Mouse (Mus musculus): ENCODE data around the gene Eea1.

Eea1 gene

DNA sequence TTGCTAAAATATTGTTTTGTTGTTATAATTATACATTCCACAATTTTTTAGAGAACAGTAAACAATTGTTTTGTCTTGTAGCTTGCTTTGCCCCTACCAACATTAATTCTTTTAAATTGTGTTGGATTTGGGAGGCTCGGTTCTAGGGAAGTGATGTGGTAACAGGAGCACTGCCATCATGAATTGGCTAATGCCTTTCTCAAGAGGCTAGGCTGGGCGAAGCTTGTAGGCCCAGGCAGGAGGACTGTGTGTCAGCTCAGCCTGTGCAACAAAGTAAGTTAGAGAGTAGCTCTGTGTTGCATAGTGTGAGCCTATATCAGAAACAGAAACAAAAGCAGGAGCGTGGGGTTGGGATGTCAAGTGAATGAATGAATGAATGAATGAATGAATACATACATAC, 9.0 kb downstream of the Eea1 start:
- no peak for DNase-seq (ENCODE audit: low read depth, low spot score)

DNA sequence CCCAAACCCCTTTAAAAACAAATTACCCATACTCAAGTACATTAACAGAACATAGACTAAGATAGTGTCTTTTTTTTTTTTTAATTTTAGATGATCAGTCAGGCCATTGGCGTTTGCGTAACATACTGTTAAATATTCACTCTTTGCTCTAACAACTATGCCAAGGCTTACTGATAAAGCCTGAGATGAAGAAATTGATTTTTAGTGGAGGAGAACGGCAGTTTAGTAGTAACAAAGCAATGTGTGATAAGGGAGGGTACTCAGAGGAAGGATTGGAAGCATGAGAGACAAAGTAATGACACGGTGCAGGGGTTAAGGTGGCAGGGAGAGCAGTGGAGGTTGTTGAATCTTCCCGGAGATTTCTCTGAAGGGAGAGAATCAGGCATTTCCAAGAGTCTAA, 9.7 kb downstream of the Eea1 start:
- no peak for DNase-seq (ENCODE audit: low read depth, low spot score)

DNA sequence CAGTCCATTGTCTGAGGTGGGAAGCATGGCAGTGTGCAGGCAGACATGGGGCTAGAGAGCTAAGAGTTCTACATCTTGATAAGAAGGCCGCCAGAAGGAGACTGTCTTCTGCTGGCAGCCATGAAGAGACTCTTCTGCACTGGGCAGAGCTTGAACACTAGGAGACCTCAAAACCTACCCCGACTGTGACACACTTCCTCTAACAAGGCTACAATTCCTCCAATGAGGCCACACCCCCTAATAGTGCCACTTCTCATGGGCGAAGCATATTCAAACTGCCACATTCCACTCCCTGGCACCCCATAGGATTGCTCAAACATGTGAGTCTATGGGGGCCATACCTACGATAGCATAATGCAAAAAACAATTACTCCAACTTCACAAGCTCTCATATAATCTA, 10.3 kb downstream of the Eea1 start:
- DNase-seq (ENCODE audit: low read depth, low spot score): no peak

DNA sequence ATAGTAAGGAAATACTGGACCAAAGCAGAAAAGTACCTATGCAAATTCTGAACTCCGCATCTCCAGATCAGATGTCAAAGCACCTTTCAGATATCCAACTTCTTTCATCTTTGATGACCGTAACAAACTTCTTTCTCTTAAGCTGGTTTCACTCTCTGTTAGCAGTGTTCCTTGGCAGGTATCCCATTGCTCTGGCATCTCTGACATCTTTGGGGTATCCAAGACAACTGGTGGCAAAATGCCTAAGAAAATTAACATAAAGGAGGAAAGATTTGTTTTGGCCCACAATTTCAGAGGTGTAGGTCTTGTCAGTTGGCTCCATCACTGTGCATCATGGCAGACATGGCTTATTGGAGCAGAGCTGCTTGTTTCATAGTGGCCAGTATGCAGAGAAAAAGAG, 10.9 kb downstream of the Eea1 start:
- DNase-seq (ENCODE audit: low read depth, low spot score): no peak

DNA sequence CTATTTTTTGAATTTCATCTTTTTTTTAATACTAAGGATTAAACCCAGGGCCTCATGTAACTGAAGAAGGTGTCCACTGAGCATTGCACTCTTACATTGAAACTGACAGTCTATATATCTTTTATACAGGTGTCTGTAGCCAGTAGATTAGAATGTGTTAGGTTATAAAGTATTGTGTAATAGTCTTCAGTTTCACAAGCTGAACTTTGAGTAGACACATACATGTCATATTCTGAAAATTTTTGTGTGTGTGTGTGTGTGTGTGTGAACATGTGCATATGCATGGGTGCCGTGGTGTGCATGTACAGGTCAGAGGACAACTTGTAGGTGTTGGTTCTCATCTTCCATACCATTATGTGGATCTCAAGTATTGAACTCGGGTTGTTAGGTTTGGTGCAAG, 16.2 kb downstream of the Eea1 start:
- no peak for DNase-seq (ENCODE audit: low read depth, low spot score)

DNA sequence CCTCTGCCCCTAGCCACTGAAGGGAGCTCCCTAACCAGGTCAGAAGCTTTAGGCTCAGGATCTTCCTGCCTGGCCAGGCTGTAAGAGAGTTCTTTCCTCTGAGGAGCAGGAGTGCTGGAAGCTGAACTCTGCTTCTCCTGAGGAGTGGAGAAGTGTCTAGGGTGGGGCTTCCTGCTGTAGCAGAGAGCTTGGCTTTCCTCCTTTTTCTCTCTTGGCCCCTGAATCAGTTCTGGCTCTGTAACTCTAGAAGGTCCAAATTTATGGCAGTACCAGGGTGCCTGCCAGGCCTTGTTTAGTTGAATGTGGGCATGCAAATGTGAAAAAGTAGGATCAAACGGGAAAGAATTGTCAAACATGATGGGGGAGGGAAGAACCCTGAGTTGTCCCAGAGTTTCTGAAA, 17.1 kb downstream of the Eea1 start:
- no peak for DNase-seq (ENCODE audit: low read depth, low spot score)

DNA sequence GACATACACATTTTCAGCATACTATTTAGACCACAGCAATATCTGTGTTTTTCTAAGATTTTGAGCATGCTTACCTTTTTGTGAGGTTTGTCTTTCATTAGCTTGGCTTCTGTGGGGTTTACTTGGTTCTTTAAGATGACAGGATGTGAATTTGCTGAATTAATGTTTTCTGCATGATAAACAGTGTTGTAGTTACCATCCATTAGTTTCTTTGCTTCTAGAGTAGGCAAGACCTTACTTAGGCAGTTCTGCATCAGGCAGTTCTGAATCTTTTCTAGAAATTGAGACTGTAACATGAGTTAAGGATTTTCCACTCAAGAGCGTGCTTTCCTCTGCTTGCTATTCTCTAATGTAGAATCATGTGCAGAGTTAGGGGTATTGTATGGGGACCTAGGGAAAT, 24.2 kb downstream of the Eea1 start:
- DNase-seq (ENCODE audit: low read depth, low spot score): no peak

DNA sequence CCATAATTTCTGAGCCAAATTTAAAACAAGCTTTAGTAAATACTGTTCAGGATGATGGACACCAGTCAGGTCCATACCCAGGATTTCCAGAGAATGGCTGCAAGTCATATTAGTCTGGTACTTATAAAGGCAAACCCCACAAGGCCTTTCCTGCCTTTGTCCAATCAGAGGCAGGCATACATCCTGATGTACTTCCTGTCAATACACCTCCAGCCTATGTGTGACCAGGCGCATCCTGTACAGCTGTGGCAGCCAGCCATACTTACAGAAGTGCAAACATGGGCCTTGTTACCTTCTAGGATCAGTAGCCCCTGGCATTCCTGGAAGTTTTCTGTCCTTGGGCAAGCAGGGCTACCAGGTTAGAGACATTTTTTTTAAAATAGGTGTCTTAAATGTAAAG, 29.2 kb downstream of the Eea1 start:
- DNase-seq (ENCODE audit: low read depth, low spot score): no peak

DNA sequence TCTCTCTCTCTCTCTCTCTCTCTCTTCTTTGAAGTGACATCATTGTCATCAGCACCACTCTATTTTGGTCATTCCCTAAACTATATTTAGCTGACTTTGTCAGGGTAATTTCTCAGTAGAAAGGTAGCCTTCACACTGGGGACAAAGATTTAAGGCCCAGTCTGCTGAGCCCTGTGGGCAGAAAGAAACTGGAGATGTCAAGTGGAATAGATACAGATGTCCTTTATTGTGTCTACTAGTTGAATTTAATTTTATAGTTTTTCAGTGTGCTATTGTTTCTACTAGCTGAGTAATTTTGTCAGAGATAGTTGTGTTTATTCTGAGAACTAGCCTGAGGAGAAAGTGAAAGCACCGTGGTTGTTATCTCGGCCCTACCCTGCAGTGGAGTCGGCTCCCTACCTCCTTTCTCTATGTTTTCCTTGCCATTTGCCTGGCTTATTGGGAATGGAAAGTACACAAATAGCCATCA, 30.3 kb downstream of the Eea1 start:
- no peak for DNase-seq (ENCODE audit: low read depth, low spot score)

DNA sequence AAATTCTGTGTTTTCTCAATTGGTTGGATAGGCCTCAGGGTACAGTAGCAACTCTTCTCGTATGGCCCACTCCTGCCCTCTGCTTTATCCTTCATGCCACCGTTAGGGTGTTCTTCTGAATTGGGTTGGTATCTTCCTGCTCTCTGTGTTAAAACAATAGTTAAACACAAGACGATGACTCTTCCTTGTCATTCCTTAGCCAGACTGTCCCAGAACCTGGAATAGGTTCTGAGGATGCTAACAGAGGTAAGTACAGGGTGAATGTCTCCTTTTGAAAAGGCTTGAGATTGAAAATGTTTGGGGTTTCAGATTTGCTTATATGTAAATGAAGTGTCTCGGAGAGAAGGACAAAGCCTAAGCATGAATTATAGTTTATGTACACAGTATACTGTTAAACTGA, 30.9 kb downstream of the Eea1 start:
- DNase-seq (ENCODE audit: low read depth, low spot score): no peak

DNA sequence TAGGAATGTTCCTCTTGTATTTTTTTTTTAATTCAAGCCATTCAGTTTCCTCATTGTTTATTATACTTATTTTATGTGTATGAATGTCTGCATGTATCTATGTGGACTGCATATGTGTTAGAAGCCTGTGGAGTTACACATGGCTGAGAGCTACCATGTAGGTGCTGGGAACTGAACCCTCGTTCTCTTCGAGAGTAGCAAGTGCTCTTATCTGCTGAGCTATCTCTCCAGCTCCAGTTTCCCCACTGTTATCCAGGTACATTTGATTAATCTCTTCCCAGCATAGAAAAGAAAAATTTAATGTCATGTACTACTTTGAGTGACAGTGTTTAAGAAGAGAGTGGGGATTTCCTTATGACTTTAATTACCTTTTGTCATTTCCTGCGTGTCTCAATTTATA, 31.5 kb downstream of the Eea1 start:
- DNase-seq (ENCODE audit: low read depth, low spot score): no peak

DNA sequence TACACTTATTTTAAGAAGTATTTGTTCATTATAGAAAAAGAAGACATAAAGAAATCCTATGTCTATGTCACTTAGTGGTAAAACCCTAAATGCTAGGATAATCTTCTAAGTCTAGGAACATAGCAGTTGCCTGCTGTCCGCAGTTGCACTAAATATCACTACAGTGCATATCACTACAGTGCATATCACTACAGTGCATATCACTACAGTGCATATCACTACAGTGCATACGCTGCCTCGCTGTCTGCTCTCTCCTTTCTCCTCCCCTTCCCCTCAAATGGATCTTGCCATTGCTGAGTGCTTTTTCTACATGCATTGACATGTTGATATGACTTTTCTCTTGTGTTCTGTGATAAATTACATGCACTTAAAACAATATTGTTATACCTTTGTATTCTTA, 34.0 kb downstream of the Eea1 start:
- DNase-seq (ENCODE audit: low read depth, low spot score): no peak

DNA sequence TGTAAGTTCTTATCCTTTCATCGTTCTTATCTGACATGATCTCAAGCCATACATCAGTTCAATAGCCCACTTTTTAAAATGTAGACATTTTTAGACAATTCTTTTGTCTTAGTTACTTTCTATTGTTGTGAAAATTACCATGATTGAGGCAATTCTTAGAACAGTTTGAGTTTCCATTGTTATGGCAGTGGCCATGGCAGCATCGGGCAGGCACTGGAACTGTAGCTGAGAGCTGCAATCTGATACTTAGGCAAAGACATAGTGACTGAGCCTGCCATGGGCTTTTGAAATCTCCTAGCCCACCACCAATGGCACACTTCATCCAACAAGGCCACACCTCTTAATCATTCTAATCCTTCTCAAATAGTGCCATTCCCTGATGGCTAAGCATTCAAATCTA, 36.3 kb downstream of the Eea1 start:
- DNase-seq (ENCODE audit: low read depth, low spot score): peak; percentile 76

DNA sequence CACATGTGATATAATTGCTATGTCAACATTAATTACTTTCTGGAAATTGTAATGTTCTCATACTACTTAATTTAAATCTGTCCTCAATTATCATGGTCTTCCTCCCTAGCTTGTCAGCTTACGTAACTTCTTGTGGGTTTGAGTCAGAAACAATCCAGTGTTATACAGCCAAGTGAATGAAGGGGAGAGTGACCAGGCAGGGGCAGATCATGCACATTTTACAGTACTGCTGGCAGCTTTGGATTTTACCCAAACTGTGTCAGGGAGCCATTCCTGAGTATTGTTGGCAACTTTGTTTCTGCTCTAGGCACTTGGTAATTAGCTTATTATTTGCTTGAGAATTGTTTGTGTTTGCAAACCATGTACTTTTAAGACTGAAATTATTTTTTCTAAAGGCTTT, 49.3 kb downstream of the Eea1 start:
- no peak for DNase-seq (ENCODE audit: low read depth, low spot score)

DNA sequence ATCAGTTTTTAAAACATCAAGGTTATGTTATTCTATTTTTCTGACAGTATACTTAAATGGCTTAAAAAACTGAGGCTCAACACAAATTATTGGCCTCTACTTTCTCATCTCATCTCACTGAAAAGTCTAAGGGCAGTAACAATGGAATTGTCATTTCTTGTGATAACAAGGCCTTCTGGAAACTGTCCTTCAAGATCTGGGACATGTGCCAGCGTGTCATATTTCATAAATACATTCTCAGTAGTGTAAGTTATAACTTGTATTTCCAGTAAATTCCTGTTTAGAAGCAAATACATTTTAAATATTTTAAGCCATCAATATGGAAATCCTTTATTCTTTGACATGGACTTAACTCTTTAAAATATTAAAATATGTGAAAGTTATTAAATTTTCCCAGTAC, 50.7 kb downstream of the Eea1 start:
- DNase-seq (ENCODE audit: low read depth, low spot score): no peak

DNA sequence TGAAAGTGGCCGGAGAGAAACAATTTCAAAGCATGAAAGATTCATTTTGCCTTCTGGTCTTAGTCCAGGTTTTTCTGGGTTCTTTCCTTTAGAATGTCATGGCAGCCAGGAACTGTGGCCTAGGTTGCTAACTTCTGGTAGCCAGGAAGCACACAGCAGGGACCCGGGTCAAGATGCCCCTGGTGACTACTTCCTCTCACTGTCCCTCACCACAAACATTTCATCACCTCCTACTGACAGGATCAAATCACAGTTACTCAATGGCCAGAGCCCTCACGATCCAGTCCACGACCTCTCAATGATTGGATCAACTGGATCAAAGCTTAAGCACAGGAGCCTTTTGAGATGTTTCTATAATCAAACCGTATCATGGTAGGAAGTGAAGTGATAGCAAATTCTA, 60.5 kb downstream of the Eea1 start:
- no peak for DNase-seq (ENCODE audit: low read depth, low spot score)

DNA sequence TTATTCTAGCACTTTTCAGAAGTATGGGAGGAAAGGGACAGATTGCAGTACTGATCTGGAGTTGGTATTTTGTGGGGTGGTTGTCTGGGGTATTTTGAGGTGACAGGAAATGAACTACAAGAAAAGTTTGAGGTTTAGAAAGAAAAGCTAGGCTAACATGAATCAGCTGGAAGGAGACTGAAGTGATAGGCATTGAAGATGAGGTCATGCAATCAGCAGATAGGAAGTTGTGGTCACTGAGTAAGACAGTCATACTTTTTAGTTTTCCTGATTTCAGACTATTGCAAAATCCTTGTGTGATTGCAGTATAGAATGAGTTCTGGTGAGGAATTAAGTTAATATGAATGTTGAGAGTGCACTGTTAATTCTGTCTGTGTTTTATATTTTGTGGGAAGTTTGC, 75.3 kb downstream of the Eea1 start:
- DNase-seq (ENCODE audit: low read depth, low spot score): no peak

DNA sequence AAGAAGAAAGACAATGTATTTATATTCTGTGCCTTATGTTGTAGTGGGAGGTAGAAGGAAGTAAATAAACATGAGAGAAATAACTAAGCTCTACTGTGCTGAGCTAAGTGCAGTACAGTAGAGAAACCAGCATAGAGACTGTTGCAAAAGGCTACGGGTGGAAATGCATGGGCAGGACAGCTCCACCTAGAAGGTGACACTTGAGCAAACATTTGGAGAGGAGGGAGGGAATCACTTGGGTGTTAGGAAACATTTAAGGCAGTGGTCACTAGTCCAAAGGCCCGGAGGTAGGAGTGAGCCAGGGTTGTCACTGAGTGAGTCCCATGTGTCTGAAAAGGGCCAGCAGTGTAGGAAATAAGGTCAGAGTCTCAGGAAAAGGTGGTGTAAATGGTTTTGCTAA, 77.0 kb downstream of the Eea1 start:
- no peak for DNase-seq (ENCODE audit: low read depth, low spot score)

DNA sequence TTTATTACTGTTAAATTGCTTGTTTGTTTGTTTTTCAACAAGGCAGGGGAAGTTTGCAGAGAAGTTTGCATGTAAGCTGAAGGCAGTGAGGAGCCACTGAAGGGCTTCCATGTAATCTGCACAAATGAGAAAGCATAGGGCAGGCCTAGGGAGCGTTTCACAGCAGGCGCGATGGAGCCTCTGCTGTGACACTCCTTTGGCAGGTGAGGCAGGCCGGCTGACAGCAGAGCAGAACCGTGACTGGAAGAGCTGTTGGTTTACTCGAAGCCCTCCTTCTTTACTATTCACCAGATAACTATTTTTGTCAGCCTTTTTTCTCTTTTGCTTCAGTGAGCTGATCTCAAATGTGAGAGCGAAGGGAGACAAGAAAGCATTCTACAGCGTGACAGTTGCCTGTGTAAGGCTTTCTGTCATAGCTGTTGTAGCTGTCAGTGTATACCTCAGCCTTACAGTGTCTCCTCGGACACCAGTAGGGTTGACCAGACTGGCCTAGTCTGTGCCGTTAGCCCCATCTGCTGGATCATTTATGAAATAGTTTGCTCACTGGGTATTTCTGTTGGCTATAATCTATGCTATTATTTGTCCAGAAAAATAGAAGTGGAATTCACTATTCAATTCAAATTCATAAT, 93.0 kb downstream of the Eea1 start:
- DNase-seq (ENCODE audit: low read depth, low spot score): peak; percentile 63

DNA sequence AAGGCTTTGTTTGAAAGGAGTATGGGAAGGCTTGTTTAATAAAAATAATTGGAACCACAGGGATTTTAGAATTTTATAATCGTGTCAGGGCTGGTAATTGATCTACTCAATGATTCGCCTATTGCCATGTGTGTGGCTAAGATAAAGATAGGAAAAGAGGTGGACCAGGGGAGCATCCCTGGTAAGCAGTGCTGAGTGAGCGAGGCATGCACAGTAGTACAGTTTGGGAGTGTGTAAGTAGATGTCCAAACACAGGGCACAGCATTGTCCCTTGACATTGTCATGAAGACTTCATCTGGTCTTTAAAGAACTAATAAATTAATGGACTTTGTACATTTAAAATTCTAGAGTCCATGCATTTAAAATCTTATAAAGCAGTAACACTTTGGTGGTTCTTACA, 93.7 kb downstream of the Eea1 start:
- no peak for DNase-seq (ENCODE audit: low read depth, low spot score)

DNA sequence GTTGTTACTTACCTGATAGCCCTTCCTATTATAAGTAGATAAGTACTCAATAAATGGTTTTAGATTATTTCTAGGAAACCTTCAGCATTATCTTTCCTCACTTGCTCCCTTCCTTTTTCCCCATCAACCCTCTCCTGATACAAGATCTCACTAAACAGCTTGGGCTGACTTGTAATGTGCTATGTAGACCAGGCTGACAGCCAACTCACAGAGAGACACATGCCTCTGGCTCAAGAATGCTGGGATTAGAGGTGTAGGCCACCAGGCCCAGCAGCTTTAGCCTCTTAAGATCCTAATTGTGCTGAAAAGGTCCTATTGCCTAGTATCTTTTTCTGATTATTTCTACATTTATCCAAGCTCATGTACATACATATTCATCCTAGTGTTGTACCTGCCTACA, 95.5 kb downstream of the Eea1 start:
- no peak for DNase-seq (ENCODE audit: low read depth, low spot score)

DNA sequence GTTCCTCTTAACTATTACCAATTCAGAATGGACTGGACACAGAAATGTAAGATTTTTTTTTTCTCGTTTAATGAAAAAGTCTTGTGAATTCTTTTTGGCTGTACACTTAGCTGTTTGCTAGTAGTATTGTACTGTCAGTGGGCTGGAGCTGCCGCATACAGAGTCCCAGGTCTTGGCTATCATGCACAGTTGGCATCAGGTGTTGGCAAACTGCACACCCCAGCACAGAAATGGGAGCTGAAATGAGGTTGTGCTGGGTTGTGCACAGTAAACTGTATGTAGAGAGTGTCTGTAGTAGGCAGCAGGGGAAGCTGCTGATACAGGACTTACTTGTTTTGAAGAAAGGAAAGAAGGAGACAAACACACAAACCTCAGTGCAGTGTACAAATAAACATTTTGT, 103.8 kb downstream of the Eea1 start:
- DNase-seq (ENCODE audit: low read depth, low spot score): no peak

DNA sequence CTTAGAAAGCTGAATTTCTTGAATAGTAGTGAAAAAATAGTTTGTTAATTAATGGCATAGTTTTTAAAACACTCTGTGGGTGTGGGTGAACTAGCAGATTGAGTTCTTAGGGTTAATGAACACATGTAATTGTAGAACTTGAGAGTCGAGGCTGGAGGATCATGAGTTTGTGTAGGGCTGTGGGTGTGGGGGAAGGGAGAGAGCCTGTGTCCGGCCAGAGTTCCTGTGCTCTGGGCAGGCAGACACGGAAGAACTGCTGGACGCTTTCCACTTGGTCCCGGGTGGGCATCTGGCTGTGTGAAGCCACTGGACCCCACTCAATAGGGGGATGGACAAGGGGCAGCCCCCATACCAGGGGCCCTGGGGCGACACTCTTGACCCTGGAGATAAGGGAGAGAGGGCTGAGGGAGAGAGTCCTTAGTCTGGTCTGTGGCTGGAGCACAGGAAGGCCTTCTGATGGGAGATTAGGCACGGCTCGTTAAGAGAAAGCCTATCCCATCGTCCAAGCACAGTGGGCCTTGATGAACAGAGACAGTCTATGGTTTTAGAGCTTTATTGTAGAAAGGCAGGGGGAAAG, 107.6 kb downstream of the Eea1 start:
- no peak for DNase-seq (ENCODE audit: low read depth, low spot score)

DNA sequence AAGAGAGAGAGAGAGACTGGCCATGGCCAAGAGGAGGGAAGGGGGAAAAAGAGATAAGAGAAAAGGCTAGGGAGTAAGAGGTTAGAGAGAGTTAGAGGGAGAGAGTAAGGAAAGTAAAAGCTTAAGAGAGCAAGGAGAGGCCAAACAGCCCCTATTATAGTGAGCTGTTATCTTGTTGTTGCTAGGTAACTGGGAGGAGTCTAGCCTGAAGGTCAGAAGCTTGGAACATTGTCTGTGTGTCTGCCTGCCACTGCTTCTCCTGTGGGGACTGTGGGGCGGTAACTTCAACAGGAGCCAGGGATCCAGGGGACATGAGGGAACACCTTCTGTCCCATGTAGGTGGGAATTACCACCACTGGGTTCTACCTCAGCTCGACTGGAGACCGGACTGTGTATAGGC, 108.1 kb downstream of the Eea1 start:
- DNase-seq (ENCODE audit: low read depth, low spot score): peak; percentile 44

Data from ZHBTc4 (cell line).